Mouse (Mus musculus): ENCODE data around the gene Kmt2e. TPM values are rescaled to one million over a fixed set of nuclear protein-coding genes. Genes with fewer than 3 reads are reported as not detected.

Kmt2e gene
- total and polyA plus RNA-seq, 3 experiments: 7.2 to 29.7 (median 21.3) TPM

- TF ChIP-seq NELFE (IDR thresholded peaks at IDR 0.05; ENCODE audit: low read depth, low read length) (no peak), JUND (conservative IDR thresholded peaks at IDR 0.05; ENCODE audit: low read depth, low read length) (no peak), ZNF384 (IDR thresholded peaks at IDR 0.05; ENCODE audit: low read depth, low read length) (no peak), TBP (conservative IDR thresholded peaks at IDR 0.05; ENCODE audit: low read depth, low read length) (no peak), MAFK (IDR thresholded peaks at IDR 0.05; ENCODE audit: insufficient replicate concordance, low read length) (no peak), MAZ (IDR thresholded peaks at IDR 0.05; ENCODE audit: low read depth, low read length) (no peak), USF1 (IDR thresholded peaks at IDR 0.05; ENCODE audit: low read depth, low read length) (no peak), ZKSCAN1 (IDR thresholded peaks at IDR 0.05; ENCODE audit: borderline replicate concordance, low read depth, low read length) (no peak), IRF4 (IDR thresholded peaks at IDR 0.05; ENCODE audit: low read depth, low read length) (no peak)
- Histone ChIP-seq H3K27ac (ENCODE audit: insufficient read depth, low read depth) (peak overlapping the region; percentile 98), H3K9ac (ENCODE audit: insufficient read depth, low read depth) (peak overlapping the region; percentile 85; the same call in 1 of the 2 replicates), H3K36me3 (replicated peaks in 1 of 2; ENCODE audit: control insufficient read depth in 1 of 2, insufficient read depth in 1 of 2, low read length in 1 of 2) (no peaks in the 10 kb centered on the region), H3K4me1 (ENCODE audit: control insufficient read depth in 1 of 2, insufficient read depth in 2 of 2) (peaks cover 35 to 63% of the 10 kb centered on the region in 2 experiments), H3K79me2 (replicated peaks; ENCODE audit: control insufficient read depth, extremely low read depth, insufficient read depth, poor library complexity, severe bottlenecking) (no peaks in the 10 kb centered on the region), H3K4me2 (ENCODE audit: insufficient read depth, low read depth, poor library complexity, severe bottlenecking) (no peak overlapping the region), H3K4me3 (replicated peaks in 1 of 3; ENCODE audit: low read depth in 2 of 3, low read length in 2 of 3, poor library complexity in 1 of 3) (no peak overlapping the region), H3K9me3 (replicated peaks; ENCODE audit: low read length) (peaks cover 3% of the 10 kb centered on the region), H3K27me3 (replicated peaks) (no peaks in the 10 kb centered on the region)
- no peak for DNase-seq (ENCODE audit: extremely low read depth)
- in situ Hi-C loops (cut with MboI; ENCODE audit: low pct_ligation_motif_present, low pct_unique_long_range_greater_than_20kb, low sequenced_read_pairs): loop anchor here (25.0 kb wide), 1 partner anchor 374 kb away; no protein-coding TSS in a partner anchor
- dilution Hi-C loops (cut with MboI; ENCODE audit: extremely low pct_ligation_motif_present, extremely low pct_unique_long_range_greater_than_20kb, low sequenced_read_pairs): no loop called here
Observed at GRCm38 (mm10) chr5:23388091-23388490, 46.1 kb upstream of the Kmt2e start.

DNA sequence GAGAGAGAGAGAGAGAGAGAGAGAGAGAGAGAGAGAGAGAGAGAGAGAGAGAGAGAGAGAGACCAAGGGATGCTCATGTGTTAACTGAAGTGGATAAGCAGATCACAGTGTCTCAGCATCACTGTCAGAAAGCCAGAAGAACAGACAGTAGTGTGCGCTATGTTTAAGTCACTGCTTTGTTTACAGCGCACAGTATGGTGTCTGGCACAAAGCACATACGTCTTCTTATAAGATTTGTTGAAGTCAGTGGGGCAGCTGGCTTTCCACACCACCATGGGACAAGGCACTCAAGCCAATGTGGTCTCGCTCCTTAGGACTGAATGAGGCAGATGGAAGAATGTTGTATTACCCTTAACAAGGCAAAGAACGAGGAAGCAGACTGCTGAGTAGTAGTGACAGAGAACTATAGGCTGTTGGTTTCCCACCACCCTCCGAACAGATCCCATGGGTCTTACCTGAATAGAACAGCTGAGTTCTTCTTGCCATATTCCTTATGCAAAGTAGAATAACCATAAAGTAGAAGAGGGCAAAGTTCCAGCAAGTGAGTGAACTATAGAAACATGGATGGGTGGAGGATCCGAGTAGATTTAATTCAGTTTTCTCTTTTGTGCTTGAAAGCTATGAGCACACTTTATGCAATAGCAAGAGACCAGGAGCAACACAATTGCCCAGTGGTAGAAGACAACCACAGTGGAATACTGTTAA is 44.5 kb upstream of the Kmt2e start:
- Histone ChIP-seq H3K9me3 (replicated peaks; ENCODE audit: low read length) (peaks cover 3% of the 10 kb centered on the region), H3K4me2 (ENCODE audit: insufficient read depth, low read depth, poor library complexity, severe bottlenecking) (peak overlapping the region; percentile 53; the same call in 1 of the 2 replicates), H3K4me3 (replicated peaks in 1 of 3; ENCODE audit: low read depth in 2 of 3, low read length in 2 of 3, poor library complexity in 1 of 3) (no peak overlapping the region), H3K27ac (ENCODE audit: insufficient read depth, low read depth) (peak overlapping the region; percentile 62), H3K79me2 (replicated peaks; ENCODE audit: control insufficient read depth, extremely low read depth, insufficient read depth, poor library complexity, severe bottlenecking) (no peaks in the 10 kb centered on the region), H3K27me3 (replicated peaks) (no peaks in the 10 kb centered on the region), H3K9ac (ENCODE audit: insufficient read depth, low read depth) (peak overlapping the region; percentile 19; the same call in 1 of the 2 replicates), H3K36me3 (replicated peaks in 1 of 2; ENCODE audit: control insufficient read depth in 1 of 2, insufficient read depth in 1 of 2, low read length in 1 of 2) (no peaks in the 10 kb centered on the region), H3K4me1 (ENCODE audit: control insufficient read depth in 1 of 2, insufficient read depth in 2 of 2) (peaks cover 37 to 63% of the 10 kb centered on the region in 2 experiments)
- dilution Hi-C loops (cut with MboI; ENCODE audit: extremely low pct_ligation_motif_present, extremely low pct_unique_long_range_greater_than_20kb, low sequenced_read_pairs): no loop called here
- TF ChIP-seq UBTF (IDR thresholded peaks at IDR 0.05; ENCODE audit: low read depth, low read length) (no peak), CHD2 (IDR thresholded peaks at IDR 0.05; ENCODE audit: low read length) (0 out of 2 replicates have a peak, but pooled peaks have one; percentile 26), USF1 (IDR thresholded peaks at IDR 0.05; ENCODE audit: low read depth, low read length) (no peak), POLR2A (IDR thresholded peaks at IDR 0.05; ENCODE audit: low read depth, low read length) (no peak), ETS1 (conservative IDR thresholded peaks at IDR 0.05; ENCODE audit: low read depth, low read length) (peak; percentile 58), E2F4 (IDR thresholded peaks at IDR 0.05; ENCODE audit: insufficient replicate concordance, low read depth, low read length) (0 out of 2 replicates have a peak, but pooled peaks have one; percentile 37), SMC3 (IDR thresholded peaks at IDR 0.05; ENCODE audit: low read depth, low read length) (no peak), ZNF384 (IDR thresholded peaks at IDR 0.05; ENCODE audit: low read depth, low read length) (no peak), TCF12 (IDR thresholded peaks at IDR 0.05; ENCODE audit: low read depth, low read length) (0 out of 2 replicates have a peak, but pooled peaks have one; percentile 36), EP300 (IDR thresholded peaks at IDR 0.05; ENCODE audit: low read length) (peak; percentile 29; the same call in 1 of the 2 replicates), MEF2A (IDR thresholded peaks at IDR 0.05; ENCODE audit: borderline replicate concordance, low read depth, low read length) (peak; percentile 58; the same call in 1 of the 2 replicates), MAX (IDR thresholded peaks at IDR 0.05; ENCODE audit: low read length) (no peak), MAFK (IDR thresholded peaks at IDR 0.05; ENCODE audit: insufficient replicate concordance, low read length) (0 out of 2 replicates have a peak, but pooled peaks have one; percentile 35), IRF4 (IDR thresholded peaks at IDR 0.05; ENCODE audit: low read depth, low read length) (0 out of 2 replicates have a peak, but pooled peaks have one; percentile 40), JUND (conservative IDR thresholded peaks at IDR 0.05; ENCODE audit: low read depth, low read length) (no peak), KAT2A (IDR thresholded peaks at IDR 0.05; ENCODE audit: insufficient replicate concordance, low read length) (no peak), ZKSCAN1 (IDR thresholded peaks at IDR 0.05; ENCODE audit: borderline replicate concordance, low read depth, low read length) (no peak), CHD1 (IDR thresholded peaks at IDR 0.05; ENCODE audit: low read depth, low read length) (no peak), ZC3H11A (IDR thresholded peaks at IDR 0.05; ENCODE audit: low read depth, low read length) (no peak), PAX5 (IDR thresholded peaks at IDR 0.05; ENCODE audit: low read length) (no peak), NELFE (IDR thresholded peaks at IDR 0.05; ENCODE audit: low read depth, low read length) (no peak), POLR2AphosphoS2 (IDR thresholded peaks at IDR 0.05; ENCODE audit: low read depth, low read length) (no peak), ELF1 (IDR thresholded peaks at IDR 0.05; ENCODE audit: low read depth, low read length) (no peak)
- in situ Hi-C loops (cut with MboI; ENCODE audit: low pct_ligation_motif_present, low pct_unique_long_range_greater_than_20kb, low sequenced_read_pairs): loop anchor here (25.0 kb wide), 1 partner anchor 373 kb away; no protein-coding TSS in a partner anchor
- DNase-seq (ENCODE audit: extremely low read depth): no peak

All from CH12.LX (cell line).